Mouse (Mus musculus) kidney, adult 8-10 months (tissue): ENCODE measurements around the gene Olfr1200.

Experiments used
- DNase-seq, 2 experiments: peaks; one replicate each; pipeline ENCODE4 v3.0.0; 2022

Gene Olfr1200

DNA sequence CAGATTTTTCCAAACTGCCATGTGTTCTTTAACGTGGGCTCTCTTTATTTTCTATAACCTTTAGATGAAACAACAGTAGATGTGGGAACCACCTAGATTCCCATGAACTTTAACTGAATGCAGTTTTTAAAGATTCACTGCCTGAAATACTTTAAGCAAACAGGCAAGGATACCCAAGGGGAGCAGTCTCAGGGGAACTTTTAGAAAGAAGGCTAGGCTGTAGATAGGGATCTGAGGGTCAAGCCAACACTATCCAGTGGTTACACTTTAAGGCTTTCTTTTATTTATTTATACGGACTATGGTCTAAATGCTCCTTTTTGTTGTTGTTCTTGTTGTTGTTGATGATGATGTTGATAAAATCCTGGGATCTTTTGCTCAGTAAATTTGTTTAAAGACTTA lies at the start of gene Olfr1200:
TSS of gene Olfr1200 (minus strand) at position 101 of the 400 bp plus-strand sequence.
- DNase-seq, result no peak

DNA sequence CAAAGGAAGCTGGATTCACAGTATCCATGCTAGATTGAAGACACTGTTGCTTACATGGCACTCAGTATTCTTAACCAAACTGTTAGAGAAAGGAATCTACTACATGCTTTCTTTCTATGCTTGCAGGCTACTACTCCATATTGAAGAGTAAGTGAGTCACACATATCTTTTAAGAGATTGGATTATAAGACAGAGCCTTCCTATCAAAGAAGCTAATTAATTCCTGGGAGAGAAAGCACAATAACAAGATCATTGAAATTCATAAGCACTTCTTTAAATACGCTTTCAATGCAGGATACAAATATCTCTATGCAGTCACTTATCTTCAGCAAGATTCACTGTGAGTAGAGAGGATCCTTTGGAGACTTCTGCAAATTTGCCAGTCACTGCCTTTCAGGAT lies 43.9 kb upstream of the Olfr1200 start, which contains the start of gene Olfr1202:
TSS of gene Olfr1202 (plus strand) at position 301 of the 400 bp plus-strand sequence.
- DNase-seq, result no peak

DNA sequence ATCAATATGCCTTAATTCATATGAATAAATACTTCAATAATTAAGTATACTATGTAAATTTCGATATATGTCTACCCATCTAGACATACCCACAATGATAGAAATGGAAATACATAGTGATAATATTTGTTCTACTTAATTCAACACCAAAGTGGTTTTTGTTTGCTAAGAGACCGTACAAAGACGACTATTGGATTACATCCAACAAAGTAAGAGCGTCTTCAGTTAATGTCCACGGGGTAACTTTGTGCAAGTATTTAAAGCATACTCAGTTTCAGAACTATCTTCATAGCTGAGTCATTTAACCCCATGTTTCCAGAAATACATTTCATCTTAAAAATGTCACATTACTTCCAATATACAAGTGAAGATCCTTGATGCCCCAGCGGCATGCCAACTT lies 22.4 kb upstream of the Olfr1200 start, which contains the start of gene Olfr1201:
TSS of gene Olfr1201 (plus strand) at position 301 of the 400 bp plus-strand sequence.
- DNase-seq, result no peak

DNA sequence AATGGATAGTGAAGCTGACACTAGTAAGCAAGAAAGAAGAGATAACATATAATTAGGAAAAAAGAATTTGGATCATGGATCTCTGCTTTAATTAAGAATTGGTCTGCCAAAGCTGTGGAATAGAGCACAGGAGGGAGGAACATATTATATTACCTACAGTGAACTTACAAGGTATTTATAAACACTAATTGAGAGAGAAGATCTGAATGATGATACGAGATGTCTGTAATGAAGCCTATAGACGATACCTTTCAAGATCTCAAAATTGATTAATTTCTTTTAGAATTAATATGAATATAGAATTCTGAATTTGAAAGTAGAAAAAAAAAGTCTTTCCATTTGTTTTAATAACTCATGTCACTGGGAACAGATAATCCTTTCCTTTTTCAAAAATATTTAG lies 9.9 kb downstream of the Olfr1200 start, which contains the start of gene Olfr1199:
TSS of gene Olfr1199 (minus strand) at position 101 of the 400 bp plus-strand sequence.
- DNase-seq, result no peak

DNA sequence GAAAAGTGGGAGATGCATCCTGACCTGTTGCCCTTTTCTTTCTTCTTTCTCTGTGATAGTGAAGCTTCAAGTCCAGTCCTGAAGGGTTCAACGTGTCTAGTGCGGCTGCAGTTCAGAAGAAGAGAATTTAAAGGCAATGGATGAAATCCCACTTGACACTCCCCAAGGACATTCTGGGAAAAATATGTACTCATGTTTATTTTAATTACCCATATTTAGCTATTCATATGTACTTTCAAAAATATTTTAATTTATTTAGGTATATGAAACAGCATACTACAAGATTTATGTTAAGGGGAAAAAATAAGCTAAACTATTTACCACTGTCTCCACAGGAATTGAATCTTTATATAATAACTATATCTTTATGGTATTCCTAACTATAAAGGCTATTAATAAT lies 19.0 kb downstream of the Olfr1200 start, which contains the start of gene Olfr1198:
TSS of gene Olfr1198 (minus strand) at position 101 of the 400 bp plus-strand sequence.
- DNase-seq, result no peak

DNA sequence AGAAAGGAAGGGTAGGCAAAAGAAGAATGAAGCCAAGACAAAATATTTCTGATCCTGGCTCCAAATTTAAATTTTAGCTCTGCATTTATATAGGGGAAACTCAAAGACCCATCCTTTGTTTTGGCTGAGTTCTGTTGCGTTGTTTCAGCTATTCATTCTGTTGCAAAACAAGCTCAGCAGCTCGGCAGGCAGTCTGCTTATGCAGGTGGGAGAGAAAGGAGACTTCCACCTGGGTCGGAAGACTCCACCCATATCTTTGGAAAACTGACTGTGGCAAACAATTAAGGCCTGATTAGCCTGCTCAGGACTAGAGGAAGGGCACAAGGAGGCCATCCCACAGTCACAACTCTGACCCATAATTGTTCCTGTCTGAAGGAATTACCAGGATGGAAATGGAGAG lies 26.9 kb downstream of the Olfr1200 start:
- no peak for DNase-seq

DNA sequence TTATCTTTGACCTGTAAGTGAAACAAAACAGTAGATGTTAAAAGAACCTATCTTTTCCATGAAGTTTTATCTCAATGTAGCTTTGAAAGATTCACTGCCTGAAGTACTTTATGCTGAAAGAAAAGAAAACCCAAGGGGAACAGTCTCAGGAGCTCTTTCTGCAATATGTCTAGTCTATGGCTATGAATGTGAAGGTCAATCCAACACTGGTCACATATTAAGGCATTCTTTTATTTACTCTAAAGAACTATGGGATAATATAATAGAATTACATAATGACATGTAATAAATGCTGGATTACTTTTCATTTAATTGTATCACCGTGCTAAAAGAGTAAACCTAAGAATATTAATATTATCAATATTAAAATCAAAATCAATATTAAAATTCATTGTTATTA lies 38.0 kb downstream of the Olfr1200 start, which contains the start of gene Olfr1197:
TSS of gene Olfr1197 (minus strand) at position 101 of the 400 bp plus-strand sequence.
- no peak for DNase-seq
